Mouse (Mus musculus) heart, embryonic 15.5 days (tissue): ENCODE data around the gene Cd300c. TPM values are rescaled to one million over a fixed set of nuclear protein-coding genes. Genes with fewer than 3 reads are reported as not detected.
"Not testable (repeated sequence)": the region's sequence is repeated elsewhere in the genome, so short reads cannot be mapped to it uniquely, and the experiment has no call there.

Experiments
- ATAC-seq: fragments of 200-750 bp; cut with Nextera tagmentation; replicated peaks from 2 replicates; pipeline ENCODE4 v1.8.0; 2017; ENCODE audit warnings: low read depth, moderate TSS enrichment; ENCODE audit not compliant: insufficient number of reproducible peaks, insufficient read depth, low FRiP score
- H3K27ac ChIP-seq: fragments of 300-500 bp; sonication (generic); 2 replicates; pipeline ENCODE4 v1.5.1; 2015; ENCODE audit warnings: mild to moderate bottlenecking, inconsistent platforms
- H3K27me3 ChIP-seq: fragments of 300-500 bp; sonication (generic); 2 replicates; pipeline ENCODE4 v1.6.1; 2015; ENCODE audit warnings: inconsistent platforms
- H3K36me3 ChIP-seq: fragments of 300-500 bp; sonication (generic); 2 replicates; pipeline ENCODE4 v1.6.1; 2015; ENCODE audit warnings: mild to moderate bottlenecking, inconsistent platforms
- H3K4me1 ChIP-seq: fragments of 300-500 bp; sonication (generic); replicated peaks from 2 replicates; pipeline ENCODE4 v1.6.1; 2015; ENCODE audit warnings: inconsistent platforms
- H3K4me2 ChIP-seq: fragments of 300-500 bp; sonication (generic); 2 replicates; pipeline ENCODE4 v1.6.1; 2015; ENCODE audit warnings: inconsistent platforms, mild to moderate bottlenecking, moderate library complexity
- H3K4me3 ChIP-seq: fragments of 300-500 bp; sonication (generic); 2 replicates; pipeline ENCODE4 v1.5.1; 2015; ENCODE audit warnings: mild to moderate bottlenecking, inconsistent platforms
- H3K9ac ChIP-seq: fragments of 300-500 bp; sonication (generic); 2 replicates; pipeline ENCODE4 v1.6.1; 2015; ENCODE audit warnings: mild to moderate bottlenecking, inconsistent platforms
- H3K9me3 ChIP-seq: fragments of 300-500 bp; sonication (generic); replicated peaks from 2 replicates; pipeline ENCODE4 v1.6.1; 2016; ENCODE audit warnings: inconsistent platforms
- WGBS: fragments of 180-500 bp; shearing (Covaris S2); methylation state at CpG from one replicate; pipeline ENCODE4 v1.1.7; 2015; ENCODE audit warnings: mixed read lengths; 5-methylcytosine and 5-hydroxymethylcytosine counted together
- polyA plus RNA-seq: library from polyadenylated mRNA; unstranded; fragments of >200 nt; fragmentation: Nextera tagmentation; extraction: Ambion mirVana; gene quantifications from 2 replicates; pipeline ENCODE4 v1.2.1, GENCODE M21; 2015

Cd300c gene
- polyA plus RNA-seq, result not detected in 2 replicates

- H3K4me2 ChIP-seq, result no peak within 1 kb of the TSS
- H3K36me3 ChIP-seq, result no peaks in the 10 kb centered on the region
- H3K9me3 ChIP-seq, result no peaks in the 10 kb centered on the region
- no peak within 1 kb of the TSS for H3K27ac ChIP-seq
- H3K4me1 ChIP-seq, result peaks cover 4% of the 10 kb centered on the region; the same call in 1 of the 2 replicates
- WGBS, result 81% methylated on average over 9 of the region's 9 CpGs
- no peak within 1 kb of the TSS for H3K4me3 ChIP-seq
- ATAC-seq, result no peak
- H3K9ac ChIP-seq, result no peak within 1 kb of the TSS
- no peaks in the 10 kb centered on the region for H3K27me3 ChIP-seq
Measured at GRCm38 (mm10) chr11:114968752-114969207, at the start of gene Cd300c. Gene Cd300c, minus strand, starts transcription at chr11:114969157.

DNA sequence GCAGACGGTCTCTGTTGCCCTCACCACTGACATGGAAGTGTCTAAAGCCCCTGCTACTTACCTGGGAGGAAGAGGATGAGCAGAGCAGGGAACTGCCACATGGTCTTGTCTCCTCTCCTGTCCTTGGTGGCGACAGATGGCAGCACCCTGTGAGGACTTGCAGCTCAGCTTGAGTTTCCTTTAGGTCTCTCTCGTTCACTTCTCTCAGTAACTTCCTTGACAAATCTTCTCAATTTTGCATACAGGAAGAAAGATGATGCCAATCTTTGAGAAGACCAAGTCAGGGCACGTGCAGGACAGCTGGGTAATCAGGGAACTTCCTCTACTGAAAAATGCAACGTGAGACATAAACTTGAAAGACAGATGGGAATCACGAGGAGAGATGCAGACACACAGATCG lies 47.1 kb upstream of the Cd300c start, which contains the start of gene Cd300ld2:
Gene Cd300ld2 (minus strand): TSS at position 101 of the 400 bp plus-strand sequence.
- ATAC-seq, H3K9me3 ChIP-seq, H3K4me1 ChIP-seq, H3K27ac ChIP-seq, H3K27me3 ChIP-seq, H3K36me3 ChIP-seq, H3K9ac ChIP-seq, H3K4me2 ChIP-seq, H3K4me3 ChIP-seq: not testable (repeated sequence)
- WGBS, result no CpG with 5 or more reads among the region's 7 CpGs

GRCm38 (mm10) chr11:115004070-115004469 lies 35.1 kb upstream of the Cd300c start:
- WGBS, result 73% methylated on average over 5 of the region's 5 CpGs
- Histone ChIP-seq H3K9ac (no peak overlapping the region), H3K4me1 (no peaks in the 10 kb centered on the region), H3K27me3 (peaks cover 3% of the 10 kb centered on the region; the same call in 1 of the 2 replicates), H3K36me3 (no peaks in the 10 kb centered on the region), H3K4me2 (no peak overlapping the region), H3K9me3 (no peaks in the 10 kb centered on the region), H3K4me3 (no peak overlapping the region), H3K27ac (no peak overlapping the region)
- ATAC-seq, result no peak

- H3K4me3 ChIP-seq, result no peak within 1 kb of the TSS
- no peak within 1 kb of the TSS for H3K4me2 ChIP-seq
- no peaks in the 10 kb centered on the region for H3K9me3 ChIP-seq
- no peaks in the 10 kb centered on the region for H3K4me1 ChIP-seq
- 70% methylated on average over 7 of the region's 7 CpGs for WGBS
- H3K27ac ChIP-seq, result no peak within 1 kb of the TSS
- no peaks in the 10 kb centered on the region for H3K36me3 ChIP-seq
- H3K9ac ChIP-seq, result no peak within 1 kb of the TSS
- H3K27me3 ChIP-seq, result peaks cover 3% of the 10 kb centered on the region; the same call in 1 of the 2 replicates
- ATAC-seq, result no peak
Measured at GRCm38 (mm10) chr11:115001474-115002040, 32.6 kb upstream of the Cd300c start, which contains the start of gene Cd300c2. Gene Cd300c2, minus strand, starts transcription at chr11:115001880.

GRCm38 (mm10) chr11:114989793-114990192 lies 20.8 kb upstream of the Cd300c start, which contains the start of gene Cd300ld:
Gene Cd300ld, minus strand, starts transcription at chr11:114989922.
- no peak within 1 kb of the TSS for H3K27ac ChIP-seq
- ATAC-seq, result no peak
- H3K4me1 ChIP-seq, result no peaks in the 10 kb centered on the region
- H3K9me3 ChIP-seq, result no peaks in the 10 kb centered on the region
- no peak within 1 kb of the TSS for H3K9ac ChIP-seq
- H3K4me3 ChIP-seq, result no peak within 1 kb of the TSS
- no peak within 1 kb of the TSS for H3K4me2 ChIP-seq
- no peaks in the 10 kb centered on the region for H3K27me3 ChIP-seq
- H3K36me3 ChIP-seq, result no peaks in the 10 kb centered on the region
- 63% methylated on average over 4 of the region's 4 CpGs for WGBS

GRCm38 (mm10) chr11:114981866-114982265 lies 12.9 kb upstream of the Cd300c start:
- Histone ChIP-seq H3K27me3 (no peaks in the 10 kb centered on the region), H3K9me3 (no peaks in the 10 kb centered on the region; the same call in 1 of the 2 replicates), H3K27ac (no peak overlapping the region), H3K4me3 (no peak overlapping the region), H3K4me1 (no peaks in the 10 kb centered on the region), H3K9ac (no peak overlapping the region), H3K4me2 (no peak overlapping the region), H3K36me3 (no peaks in the 10 kb centered on the region)
- no peak for ATAC-seq
- 50% methylated on average over 4 of the region's 4 CpGs for WGBS

DNA sequence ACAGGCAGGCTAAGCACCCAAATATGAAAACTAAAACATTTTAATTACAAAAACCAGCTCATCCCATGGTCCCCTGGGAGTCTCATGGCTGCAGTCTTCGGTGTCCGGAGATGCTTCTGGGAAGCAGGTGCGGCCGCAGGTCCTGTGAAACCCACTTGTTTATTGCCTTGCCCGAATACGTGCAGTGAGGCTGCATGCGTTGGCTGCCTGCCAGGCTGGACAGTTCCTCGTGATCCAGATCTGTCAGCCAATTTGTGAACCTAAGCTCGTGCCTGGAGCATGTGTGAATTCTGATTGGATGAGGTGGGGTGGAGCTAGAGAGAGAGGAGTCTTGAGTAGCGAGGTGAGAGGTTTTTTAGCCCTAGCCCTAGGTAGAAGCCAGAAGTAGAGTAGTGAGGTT lies 3.8 kb upstream of the Cd300c start:
- Histone ChIP-seq H3K9ac (no peak overlapping the region), H3K9me3 (0 out of 2 replicates have a peak, but pooled peaks cover 3% of the 10 kb centered on the region), H3K4me1 (no peaks in the 10 kb centered on the region), H3K4me2 (no peak overlapping the region), H3K27ac (no peak overlapping the region), H3K36me3 (no peaks in the 10 kb centered on the region), H3K27me3 (no peaks in the 10 kb centered on the region), H3K4me3 (no peak overlapping the region)
- WGBS, result 73% methylated on average over 10 of the region's 10 CpGs
- ATAC-seq, result no peak

- ATAC-seq, result no peak
- 28% methylated on average over 3 of the region's 3 CpGs for WGBS
- no peaks in the 10 kb centered on the region for H3K9me3 ChIP-seq
- no peaks in the 10 kb centered on the region for H3K27me3 ChIP-seq
- H3K4me3 ChIP-seq, result no peak overlapping the region
- no peak overlapping the region for H3K27ac ChIP-seq
- no peak overlapping the region for H3K9ac ChIP-seq
- H3K4me1 ChIP-seq, result peaks cover 4% of the 10 kb centered on the region; the same call in 1 of the 2 replicates
- no peaks in the 10 kb centered on the region for H3K36me3 ChIP-seq
- H3K4me2 ChIP-seq, result no peak overlapping the region
Measured at GRCm38 (mm10) chr11:114965182-114965828, 3.7 kb downstream of the Cd300c start.

DNA sequence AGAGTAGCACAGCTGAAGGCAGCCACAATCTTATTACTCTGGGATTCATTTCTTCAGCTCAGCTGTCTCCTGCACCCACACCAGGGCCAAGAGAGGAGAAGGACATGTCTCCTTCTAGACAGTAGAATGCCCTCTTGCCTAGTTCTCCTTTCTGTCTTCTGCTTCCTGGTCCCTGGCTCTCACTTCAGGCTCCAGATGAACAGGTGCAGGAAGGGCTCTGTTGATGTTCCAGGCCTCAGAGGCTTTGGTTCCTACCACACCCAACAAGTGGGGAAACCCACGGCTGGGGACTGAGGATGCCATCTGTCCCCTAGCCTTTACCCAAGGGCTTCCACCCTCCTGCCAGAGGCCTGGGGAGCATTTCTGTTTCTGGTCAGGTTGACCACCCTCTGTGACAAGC lies 8.6 kb downstream of the Cd300c start:
- no peaks in the 10 kb centered on the region for H3K36me3 ChIP-seq
- H3K27ac ChIP-seq, result no peak overlapping the region
- peaks cover 2% of the 10 kb centered on the region; the same call in 1 of the 2 replicates for H3K4me1 ChIP-seq
- H3K4me3 ChIP-seq, result no peak overlapping the region
- H3K27me3 ChIP-seq, result no peaks in the 10 kb centered on the region
- no peaks in the 10 kb centered on the region for H3K9me3 ChIP-seq
- whole genome bisulfite sequencing, result 62% methylated on average over 1 of the region's 1 CpGs
- no peak overlapping the region for H3K9ac ChIP-seq
- no peak for ATAC-seq
- no peak overlapping the region for H3K4me2 ChIP-seq

DNA sequence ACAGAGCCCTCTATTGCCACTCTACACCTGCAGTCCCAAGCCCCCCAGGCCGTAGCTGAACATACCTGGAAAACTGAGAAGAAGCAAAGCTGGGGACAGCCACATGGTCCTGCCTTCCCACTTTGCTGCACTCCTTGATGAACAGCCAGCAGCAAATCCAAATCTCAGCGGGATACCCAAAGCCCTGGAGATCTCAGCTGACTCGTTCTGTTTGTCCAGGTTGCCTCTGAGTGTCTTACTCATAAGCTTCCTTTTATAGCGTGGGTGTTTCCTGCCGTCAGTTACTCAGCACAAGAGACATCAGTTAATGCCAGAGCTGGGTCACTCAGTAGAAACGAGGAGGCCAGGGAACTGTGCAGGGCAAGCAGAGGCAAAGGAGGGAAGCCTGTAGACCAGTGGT lies 34.8 kb downstream of the Cd300c start, which contains the start of gene Cd300lb:
Gene Cd300lb (minus strand): TSS at position 243 of the 400 bp plus-strand sequence.
- Histone ChIP-seq H3K27me3 (no peaks in the 10 kb centered on the region), H3K36me3 (no peaks in the 10 kb centered on the region), H3K27ac (no peak within 1 kb of the TSS), H3K9me3 (no peaks in the 10 kb centered on the region), H3K4me3 (no peak within 1 kb of the TSS), H3K4me1 (peaks cover 7% of the 10 kb centered on the region), H3K9ac (no peak within 1 kb of the TSS), H3K4me2 (no peak within 1 kb of the TSS)
- no peak for ATAC-seq
- WGBS, result 25% methylated on average over 6 of the region's 6 CpGs

- Histone ChIP-seq H3K4me2 (no peak overlapping the region), H3K27me3 (no peaks in the 10 kb centered on the region), H3K27ac (no peak overlapping the region), H3K36me3 (no peaks in the 10 kb centered on the region), H3K4me1 (peaks cover 12% of the 10 kb centered on the region), H3K9me3 (no peaks in the 10 kb centered on the region), H3K9ac (no peak overlapping the region), H3K4me3 (no peak overlapping the region)
- ATAC-seq, result no peak
- 68% methylated on average over 4 of the region's 4 CpGs for WGBS
Measured at GRCm38 (mm10) chr11:114933591-114933990, 35.4 kb downstream of the Cd300c start.
